Mouse (Mus musculus) CH12.LX (cell line): ENCODE results near the gene Taf5. TPM values are rescaled to one million over a fixed set of nuclear protein-coding genes. Genes with fewer than 3 reads are reported as not detected.
A peak's percentile ranks its signal among the peaks of the same experiment; 100 is the strongest.

Experiments
- DNase-seq: peaks from one replicate; pipeline ENCODE4 v3.0.0-alpha.2; 2013; ENCODE audit errors: extremely low read depth
- H3K27ac ChIP-seq: 2 replicates; pipeline ENCODE4 v1.5.1; 2012; ENCODE audit warnings: low read depth, mild to moderate bottlenecking, control low read depth, moderate library complexity; ENCODE audit not compliant: insufficient read depth
- H3K27me3 ChIP-seq: replicated peaks from 2 replicates; pipeline ENCODE3; 2012; ENCODE audit warnings: inconsistent platforms
- H3K36me3 ChIP-seq, 2 experiments: replicated peaks in 1 of 2; 2 replicates each; pipeline versions ENCODE3 to v1.6.1; 2012; ENCODE audit warnings: inconsistent platforms in 1 of 2, low read length in 1 of 2, mild to moderate bottlenecking in 1 of 2, mixed read lengths in 1 of 2, moderate library complexity in 1 of 2; ENCODE audit not compliant: control insufficient read depth in 1 of 2, insufficient read depth in 1 of 2
- H3K4me1 ChIP-seq, 2 experiments: 2 replicates each; pipeline ENCODE4 v1.6.1; 2012; ENCODE audit warnings: inconsistent platforms in 1 of 2, moderate library complexity in 1 of 2; ENCODE audit not compliant: insufficient read depth in 2 of 2, control insufficient read depth in 1 of 2
- H3K4me2 ChIP-seq: 2 replicates; pipeline ENCODE4 v1.6.1; 2012; ENCODE audit warnings: low read depth, mild to moderate bottlenecking, control low read depth; ENCODE audit not compliant: poor library complexity, insufficient read depth, severe bottlenecking
- H3K4me3 ChIP-seq, 3 experiments: fragments of 150-350 bp in 1 of 3; sonication (generic) in 1 of 3; replicated peaks in 1 of 3; 2 replicates each; pipeline versions ENCODE3 to v1.5.1; 2011 to 2012; ENCODE audit warnings: low read depth in 2 of 3, low read length in 2 of 3, mild to moderate bottlenecking in 2 of 3, moderate library complexity in 2 of 3, control low read depth in 1 of 3, improper control_type of control experiment in 1 of 3, inconsistent platforms in 1 of 3, mixed read lengths in 1 of 3; ENCODE audit not compliant: poor library complexity in 1 of 3
- H3K79me2 ChIP-seq: replicated peaks from 2 replicates; pipeline ENCODE4 v1.6.1; 2012; ENCODE audit warnings: mild to moderate bottlenecking, moderate library complexity; ENCODE audit not compliant: control insufficient read depth, poor library complexity, insufficient read depth, severe bottlenecking; ENCODE audit errors: extremely low read depth
- H3K9ac ChIP-seq: 2 replicates; pipeline ENCODE4 v1.6.1; 2012; ENCODE audit warnings: low read depth, mild to moderate bottlenecking, control low read depth, moderate library complexity; ENCODE audit not compliant: insufficient read depth
- H3K9me3 ChIP-seq: replicated peaks from 2 replicates; pipeline ENCODE3; 2012; ENCODE audit warnings: low read length, inconsistent platforms, mixed read lengths
- BHLHE40 ChIP-seq: IDR thresholded peaks from 2 replicates; pipeline ENCODE4 v1.6.1; 2011; ENCODE audit warnings: mild to moderate bottlenecking, low read depth, low read length, improper control_type of control experiment
- CHD1 ChIP-seq: IDR thresholded peaks from 2 replicates; pipeline ENCODE4 v1.6.1; 2012; ENCODE audit warnings: low read depth, low read length, improper control_type of control experiment, inconsistent platforms
- CHD2 ChIP-seq: IDR thresholded peaks from 2 replicates; pipeline ENCODE4 v1.6.1; 2011; ENCODE audit warnings: low read length, improper control_type of control experiment
- CTCF ChIP-seq, 2 experiments: IDR thresholded peaks in 1 of 2; conservative IDR thresholded peaks in 1 of 2; 2 replicates each; pipeline ENCODE4 v1.5.1; 2011 to 2012; ENCODE audit warnings: low read depth in 2 of 2, low read length in 2 of 2, improper control_type of control experiment in 1 of 2, inconsistent platforms in 1 of 2, mild to moderate bottlenecking in 1 of 2, moderate library complexity in 1 of 2
- E2F4 ChIP-seq: IDR thresholded peaks from 2 replicates; pipeline ENCODE4 v1.6.1; 2011; ENCODE audit warnings: low read depth, low read length, improper control_type of control experiment; ENCODE audit not compliant: insufficient replicate concordance
- ELF1 ChIP-seq: IDR thresholded peaks from 2 replicates; pipeline ENCODE4 v1.6.1; 2014; ENCODE audit warnings: low read depth, mild to moderate bottlenecking, inconsistent platforms, low read length, improper control_type of control experiment
- ETS1 ChIP-seq: conservative IDR thresholded peaks from 2 replicates; pipeline ENCODE4 v1.6.1; 2012; ENCODE audit warnings: low read depth, mild to moderate bottlenecking, inconsistent platforms, low read length, improper control_type of control experiment, moderate library complexity
- GABPA ChIP-seq: IDR thresholded peaks from 2 replicates; pipeline ENCODE4 v1.6.1; 2012; ENCODE audit warnings: low read depth, low read length, improper control_type of control experiment, inconsistent platforms; ENCODE audit not compliant: insufficient replicate concordance
- HCFC1 ChIP-seq: IDR thresholded peaks from 2 replicates; pipeline ENCODE4 v1.6.1; 2012; ENCODE audit warnings: low read depth, mild to moderate bottlenecking, inconsistent platforms, low read length, improper control_type of control experiment
- IRF4 ChIP-seq: IDR thresholded peaks from 2 replicates; pipeline ENCODE4 v1.6.1; 2014; ENCODE audit warnings: low read depth, mild to moderate bottlenecking, inconsistent platforms, low read length, improper control_type of control experiment
- JUN ChIP-seq: IDR thresholded peaks from 2 replicates; pipeline ENCODE4 v1.6.1; 2011; ENCODE audit warnings: low read depth, mild to moderate bottlenecking, low read length, improper control_type of control experiment, moderate library complexity; ENCODE audit not compliant: insufficient read depth
- KAT2A ChIP-seq: IDR thresholded peaks from 2 replicates; pipeline ENCODE4 v1.6.1; 2012; ENCODE audit warnings: low read length, improper control_type of control experiment, inconsistent platforms; ENCODE audit not compliant: insufficient replicate concordance
- MAFK ChIP-seq: IDR thresholded peaks from 2 replicates; pipeline ENCODE4 v1.6.1; 2011; ENCODE audit warnings: low read length, improper control_type of control experiment; ENCODE audit not compliant: insufficient replicate concordance
- MAX ChIP-seq: IDR thresholded peaks from 2 replicates; pipeline ENCODE4 v1.6.1; 2011; ENCODE audit warnings: low read length, improper control_type of control experiment
- MAZ ChIP-seq: IDR thresholded peaks from 2 replicates; pipeline ENCODE4 v1.6.1; 2012; ENCODE audit warnings: low read depth, mild to moderate bottlenecking, inconsistent platforms, low read length, improper control_type of control experiment, moderate library complexity
- MEF2A ChIP-seq: IDR thresholded peaks from 2 replicates; pipeline ENCODE4 v1.6.1; 2014; ENCODE audit warnings: low read depth, mild to moderate bottlenecking, inconsistent platforms, low read length, improper control_type of control experiment, borderline replicate concordance
- MXI1 ChIP-seq: IDR thresholded peaks from 2 replicates; pipeline ENCODE4 v1.6.1; 2011; ENCODE audit warnings: mild to moderate bottlenecking, low read depth, low read length, improper control_type of control experiment
- NELFE ChIP-seq: IDR thresholded peaks from 2 replicates; pipeline ENCODE4 v1.6.1; 2011; ENCODE audit warnings: low read depth, low read length, improper control_type of control experiment
- NRF1 ChIP-seq: IDR thresholded peaks from 2 replicates; pipeline ENCODE4 v1.6.1; 2014; ENCODE audit warnings: low read depth, mild to moderate bottlenecking, inconsistent platforms, low read length, improper control_type of control experiment, moderate library complexity
- POLR2A ChIP-seq: IDR thresholded peaks from 2 replicates; pipeline ENCODE4 v1.6.1; 2011; ENCODE audit warnings: low read depth, mild to moderate bottlenecking, improper control_type of control experiment, low read length
- RAD21 ChIP-seq: IDR thresholded peaks from 2 replicates; pipeline ENCODE4 v1.6.1; 2011; ENCODE audit warnings: low read depth, mild to moderate bottlenecking, low read length, improper control_type of control experiment, moderate library complexity
- RCOR1 ChIP-seq: conservative IDR thresholded peaks from 2 replicates; pipeline ENCODE4 v1.6.1; 2012; ENCODE audit warnings: low read depth, mild to moderate bottlenecking, inconsistent platforms, low read length, improper control_type of control experiment
- SIN3A ChIP-seq: IDR thresholded peaks from 2 replicates; pipeline ENCODE4 v1.6.1; 2012; ENCODE audit warnings: low read length, improper control_type of control experiment, inconsistent platforms
- SMC3 ChIP-seq: IDR thresholded peaks from 2 replicates; pipeline ENCODE4 v1.6.1; 2011; ENCODE audit warnings: low read depth, low read length, improper control_type of control experiment
- TCF12 ChIP-seq: IDR thresholded peaks from 2 replicates; pipeline ENCODE4 v1.6.1; 2014; ENCODE audit warnings: low read depth, mild to moderate bottlenecking, inconsistent platforms, low read length, improper control_type of control experiment
- UBTF ChIP-seq: IDR thresholded peaks from 2 replicates; pipeline ENCODE4 v1.6.1; 2012; ENCODE audit warnings: low read depth, mild to moderate bottlenecking, inconsistent platforms, low read length, improper control_type of control experiment, moderate library complexity
- USF2 ChIP-seq: conservative IDR thresholded peaks from 2 replicates; pipeline ENCODE4 v1.6.1; 2011; ENCODE audit warnings: low read depth, low read length, improper control_type of control experiment
- ZC3H11A ChIP-seq: IDR thresholded peaks from 2 replicates; pipeline ENCODE4 v1.6.1; 2012; ENCODE audit warnings: low read depth, mild to moderate bottlenecking, inconsistent platforms, low read length, improper control_type of control experiment
- ZKSCAN1 ChIP-seq: IDR thresholded peaks from 2 replicates; pipeline ENCODE4 v1.6.1; 2012; ENCODE audit warnings: low read depth, inconsistent platforms, low read length, improper control_type of control experiment, borderline replicate concordance
- ZNF384 ChIP-seq: IDR thresholded peaks from 2 replicates; pipeline ENCODE4 v1.6.1; 2012; ENCODE audit warnings: low read depth, low read length, improper control_type of control experiment, inconsistent platforms
- dilution Hi-C: fragments of 300-500 bp; cut with MboI; formaldehyde crosslinking; loops from 2 replicates; pipeline ENCODE4 v1.14.3; 2020; ENCODE audit warnings: low sequenced_read_pairs; ENCODE audit not compliant: extremely low pct_unique_long_range_greater_than_20kb, extremely low pct_ligation_motif_present
- in situ Hi-C: fragments of 300-500 bp; cut with MboI; formaldehyde crosslinking; loops from 3 replicates; pipeline ENCODE4 v1.14.3; 2019; ENCODE audit warnings: low sequenced_read_pairs, low pct_ligation_motif_present, low pct_unique_long_range_greater_than_20kb, mixed read lengths
- polyA plus RNA-seq: library from polyadenylated mRNA; unstranded; fragments of >175 nt; gene quantifications from 2 replicates; pipeline ENCODE4 v1.2.1, GENCODE M21; 2012; ENCODE audit warnings: low read depth; ENCODE audit not compliant: insufficient read length
- total RNA-seq, 2 experiments: library from RNA; depleted of rRNA; stranded (reverse); fragments of 300-350 nt in 1 of 2; fragments of >200 nt in 1 of 2; gene quantifications; 2 replicates each; pipeline ENCODE4 v1.2.3; 2012 to 2014

The Taf5 gene
- total and polyA plus RNA-seq, 3 experiments, result 10.0 to 13.7 (median 10.5) TPM

DNA sequence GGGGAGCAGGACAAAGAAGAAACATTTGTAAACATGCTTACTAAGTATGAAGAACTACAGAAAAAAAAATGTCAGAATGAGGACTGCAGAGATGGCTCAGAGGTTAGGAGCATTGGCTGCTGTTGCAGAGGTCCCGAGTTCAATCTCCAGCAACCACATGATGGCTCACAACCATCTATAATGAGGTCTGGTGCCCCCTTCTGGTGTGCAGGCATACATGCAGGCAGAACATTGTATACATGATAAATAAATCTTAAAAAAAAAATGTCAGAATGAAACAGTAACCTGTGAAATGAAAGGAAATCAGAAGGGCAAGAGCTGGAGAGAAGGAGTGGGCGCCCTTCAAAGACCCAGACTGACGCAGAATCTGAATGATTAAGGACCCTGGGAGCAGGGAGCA, 1.7 kb upstream of the Taf5 start:
- TF ChIP-seq ELF1 (no peak), ZNF384 (peak; percentile 3; the same call in 1 of the 2 replicates), JUN (no peak), CHD2 (no peak), NELFE (no peak), CTCF (conservative IDR thresholded peaks at IDR 0.05 in 1 of 2, IDR thresholded peaks at IDR 0.05 in 1 of 2; ENCODE audit: low read depth in 2 of 2, low read length in 2 of 2) (peak; percentile 19 to 41; a peak in 3 of 4 replicates), HCFC1 (no peak), USF2 (no peak), CHD1 (no peak), ZKSCAN1 (no peak)
- dilution Hi-C loops, result no loop called here
- DNase-seq, result no peak
- Histone ChIP-seq H3K79me2 (peaks cover 10% of the 10 kb centered on the region), H3K4me1 (peaks cover 0 to 16% of the 10 kb centered on the region in 2 experiments; a peak in 2 of 4 replicates), H3K4me2 (no peak overlapping the region), H3K4me3 (no peak overlapping the region), H3K36me3 (peaks cover 0 to 10% of the 10 kb centered on the region in 2 experiments), H3K9ac (no peak overlapping the region), H3K27me3 (no peaks in the 10 kb centered on the region), H3K9me3 (no peaks in the 10 kb centered on the region), H3K27ac (no peak overlapping the region)
- in situ Hi-C loops, result no loop called here

DNA sequence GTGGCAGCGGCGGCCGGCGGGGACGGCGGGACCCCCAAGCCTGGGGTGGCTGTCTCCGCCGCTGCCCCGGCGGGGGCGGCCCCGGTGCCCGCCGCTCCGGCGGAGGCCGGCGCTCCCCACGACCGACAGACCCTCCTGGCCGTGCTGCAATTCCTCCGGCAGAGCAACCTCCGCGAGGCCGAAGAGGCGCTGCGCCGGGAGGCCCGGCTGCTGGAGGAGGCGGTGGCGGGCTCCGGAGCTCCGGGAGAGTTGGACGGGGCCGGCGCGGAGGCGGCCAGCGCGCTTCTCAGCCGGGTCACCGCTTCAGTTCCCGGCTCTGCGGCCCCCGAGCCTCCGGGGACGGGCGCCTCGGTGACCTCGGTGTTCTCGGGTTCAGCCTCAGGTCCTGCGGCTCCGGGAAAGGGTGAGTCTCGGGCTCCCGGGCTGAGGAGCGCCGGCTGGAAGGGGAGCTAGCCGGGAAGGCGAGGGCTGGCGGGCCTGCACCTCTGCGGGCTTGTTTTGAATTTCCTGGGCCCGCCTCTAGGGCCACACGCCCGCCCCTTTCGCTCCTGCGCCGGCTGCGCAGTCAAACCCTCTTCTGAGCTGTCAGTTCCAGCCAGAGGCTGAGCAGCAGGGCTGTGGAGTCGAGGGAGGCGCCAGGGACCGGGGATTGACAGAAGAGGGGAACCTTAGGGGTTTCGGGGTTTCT, 522 bp downstream of the Taf5 start:
- Histone ChIP-seq H3K9ac (peak overlapping the region; percentile 91), H3K4me2 (peak overlapping the region; percentile 83; the same call in 1 of the 2 replicates), H3K36me3 (peaks cover 7 to 30% of the 10 kb centered on the region in 2 experiments), H3K27me3 (no peaks in the 10 kb centered on the region), H3K4me3 (peak overlapping the region; percentile 73 to 97 (median 93)), H3K4me1 (peaks cover 0 to 16% of the 10 kb centered on the region in 2 experiments; a peak in 2 of 4 replicates), H3K9me3 (no peaks in the 10 kb centered on the region), H3K79me2 (peaks cover 10% of the 10 kb centered on the region), H3K27ac (peak overlapping the region; percentile 57; the same call in 1 of the 2 replicates)
- in situ Hi-C loops (no loop called here), dilution Hi-C loops (no loop called here)
- DNase-seq, result peak; percentile 83
- TF ChIP-seq JUN, result no peak
- TF ChIP-seq ETS1, result no peak
- no peak for TF ChIP-seq CHD2
- TF ChIP-seq MAX, result peak; percentile 50; the same call in 1 of the 2 replicates
- 0 out of 2 replicates have a peak, but pooled peaks have one; percentile 22 for TF ChIP-seq KAT2A
- no peak for TF ChIP-seq USF2
- TF ChIP-seq BHLHE40, result no peak
- no peak for TF ChIP-seq ZKSCAN1
- TF ChIP-seq SIN3A, result peak; percentile 89
- TF ChIP-seq MEF2A, result no peak; the same call in 1 of the 2 replicates
- peak; percentile 38; the same call in 1 of the 2 replicates for TF ChIP-seq IRF4
- peak; percentile 61; the same call in 1 of the 2 replicates for TF ChIP-seq TCF12
- TF ChIP-seq SMC3, result no peak
- peak; percentile 62 for TF ChIP-seq POLR2A
- peak; percentile 88 for TF ChIP-seq MXI1
- no peak for TF ChIP-seq ZNF384
- TF ChIP-seq ZC3H11A, result no peak
- TF ChIP-seq ELF1, result peak; percentile 41; the same call in 1 of the 2 replicates
- no peak for TF ChIP-seq MAZ
- peak; percentile 69 for TF ChIP-seq NELFE
- peak; percentile 58; the same call in 1 of the 2 replicates for TF ChIP-seq CHD1
- peak; percentile 88 for TF ChIP-seq UBTF
- no peak for TF ChIP-seq GABPA
- TF ChIP-seq NRF1, result peak; percentile 81
- TF ChIP-seq MAFK, result no peak
- no peak for TF ChIP-seq RCOR1
- TF ChIP-seq RAD21, result no peak
- TF ChIP-seq E2F4, result no peak
